Mouse (Mus musculus) left cerebral cortex, postnatal 14 days (tissue): ENCODE data around the gene Lst1. TPM values are rescaled to one million over a fixed set of nuclear protein-coding genes. Genes with fewer than 3 reads are reported as not detected.
A peak's percentile ranks its signal among the peaks of the same experiment; 100 is the strongest.

Experiments
- DNase-seq, 2 experiments: peaks; one replicate each; pipeline ENCODE4 v3.0.0; 2021 to 2022; ENCODE audit warnings: low spot score in 2 of 2, mixed read lengths in 1 of 2
- intact Hi-C: fragments of 180-260 bp; cut with DNase I; formaldehyde crosslinking; loops from one replicate; pipeline ENCODE4 v1.15.1; 2025
- total RNA-seq, 2 experiments: library from RNA; stranded (reverse); gene quantifications; 2 replicates each; pipeline ENCODE4 v1.2.3; 2021

The Lst1 gene
- total RNA-seq, 2 experiments from 2014 or later, result 5.8 to 7.8 TPM

DNA sequence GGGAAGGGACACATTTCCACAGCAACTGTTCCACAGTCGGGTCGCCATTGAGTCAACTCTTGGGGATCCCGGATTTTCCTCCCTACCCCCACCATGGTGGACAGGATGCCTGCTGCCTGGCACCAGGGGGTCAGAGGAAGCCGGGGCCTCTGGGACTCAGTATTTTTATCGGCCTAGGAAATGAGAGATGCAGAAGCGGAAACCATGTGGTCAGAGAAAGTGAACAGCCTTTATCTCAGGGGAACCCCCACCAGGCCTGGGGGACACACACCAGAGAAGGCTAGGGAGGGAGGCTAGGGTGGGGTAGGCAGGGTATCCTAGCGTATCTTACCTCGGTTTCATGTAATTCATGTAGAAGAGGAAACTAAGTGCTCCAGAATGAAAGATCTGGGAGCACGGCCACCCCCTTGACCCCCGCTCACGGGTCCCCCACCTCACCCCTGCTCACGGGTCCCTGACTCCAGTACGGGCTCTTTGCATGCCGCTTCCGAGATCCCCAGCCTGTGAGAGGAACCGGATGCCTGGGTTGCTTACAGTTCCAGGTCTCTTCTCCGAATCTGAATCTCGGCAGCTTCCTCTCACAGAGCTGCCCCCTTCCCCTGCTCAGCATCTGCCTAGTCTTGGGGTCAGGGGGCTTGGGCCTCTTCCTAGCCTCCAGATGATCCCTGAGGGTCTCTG lies 30.4 kb upstream of the Lst1 start:
- intact Hi-C loops, result no loop called here
- DNase-seq, result no peak

DNA sequence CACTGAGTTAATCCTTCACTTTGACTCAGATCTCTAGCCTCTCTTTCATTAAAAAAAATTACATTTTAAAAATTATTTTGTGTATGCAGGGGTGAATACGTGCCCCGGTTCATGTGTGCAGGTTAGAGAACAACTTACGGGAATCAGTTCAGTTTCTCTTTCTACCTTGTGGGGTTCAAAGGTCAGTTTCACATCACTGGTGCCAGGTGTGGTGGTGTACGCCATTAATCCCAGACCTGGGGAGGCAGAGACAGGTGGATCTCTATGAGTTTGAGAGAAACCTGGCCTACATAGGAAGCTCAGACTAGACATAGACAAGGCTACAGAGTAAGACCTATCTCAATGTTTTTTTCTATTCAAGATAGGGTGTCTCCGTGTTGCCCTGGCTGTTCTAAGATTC lies 24.8 kb upstream of the Lst1 start:
- intact Hi-C loops, result no loop called here
- no peak for DNase-seq

DNA sequence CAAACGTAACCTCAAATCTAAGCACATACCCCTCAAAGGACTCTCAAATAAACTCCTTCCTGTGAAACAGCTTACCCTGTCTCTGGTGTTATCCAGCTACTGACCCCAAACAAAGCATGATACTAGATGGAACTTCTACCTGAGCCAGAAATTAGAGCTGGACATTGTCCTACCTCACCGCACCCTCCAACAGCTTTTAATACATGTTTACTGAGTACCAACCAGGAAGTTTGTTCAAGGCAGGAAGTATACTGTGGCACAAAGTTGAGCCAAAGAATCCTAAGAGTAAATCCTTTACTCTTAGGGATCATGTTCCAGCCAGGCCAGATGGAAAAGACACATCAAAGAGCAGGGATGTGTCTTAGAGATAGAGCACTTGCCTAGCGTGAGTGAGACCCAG lies 22.4 kb upstream of the Lst1 start:
- intact Hi-C loops, result no loop called here
- no peak for DNase-seq

DNA sequence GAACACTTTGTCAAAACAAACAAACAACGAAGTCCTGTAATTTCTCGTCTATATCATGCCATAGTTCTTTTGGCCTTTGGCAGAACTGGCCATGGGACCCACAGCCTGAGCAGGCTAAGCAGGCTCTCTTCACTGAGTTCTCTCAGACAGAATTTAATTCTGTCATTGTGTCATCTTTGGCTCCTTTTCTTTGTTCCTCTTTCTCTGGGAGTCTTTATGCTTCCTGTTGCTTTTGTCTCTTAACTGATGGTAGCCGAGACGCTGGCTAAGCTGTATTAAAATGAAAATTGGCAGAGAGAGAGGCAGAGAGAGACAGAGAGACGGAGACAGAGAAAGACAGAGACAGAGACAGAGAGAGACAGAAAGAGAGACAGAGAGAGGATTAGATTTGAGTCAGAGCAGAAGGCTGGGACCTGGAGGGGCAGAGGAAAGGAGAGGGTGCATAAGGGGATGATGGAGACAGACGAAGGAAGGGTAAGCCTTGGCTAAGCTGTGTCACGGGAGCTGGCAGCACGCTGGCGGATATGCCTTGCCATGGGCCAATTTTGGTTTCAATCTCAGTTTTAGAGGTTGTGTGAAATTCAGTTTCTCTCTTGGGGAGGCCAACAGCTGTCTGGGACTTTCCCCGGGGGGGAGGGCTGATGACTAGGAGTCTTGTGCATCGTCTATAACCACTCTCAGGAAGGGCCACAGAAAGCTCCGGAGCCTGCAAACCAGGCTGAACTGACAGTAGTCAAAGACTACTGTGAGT lies 21.7 kb upstream of the Lst1 start:
- no peak for DNase-seq

DNA sequence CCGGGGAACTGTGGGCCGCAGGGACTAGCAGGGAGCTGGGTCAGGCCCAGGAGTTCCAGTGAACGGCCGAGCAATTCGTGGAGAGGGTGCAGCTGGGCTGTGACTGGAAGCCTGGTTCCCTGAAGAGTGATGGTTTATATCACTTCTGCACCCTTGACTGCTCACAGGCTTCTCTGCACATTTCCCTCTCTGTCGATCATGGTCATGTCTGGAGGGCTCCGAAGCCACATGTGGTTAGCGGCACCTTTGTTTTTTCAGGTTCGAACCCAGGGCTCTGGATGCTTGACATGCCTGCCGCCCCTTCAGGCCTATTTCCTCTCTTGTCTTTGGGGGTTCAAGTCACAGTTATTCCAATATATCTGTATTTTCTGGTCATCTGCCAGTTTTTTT lies 17.1 kb upstream of the Lst1 start:
- no peak for DNase-seq
- intact Hi-C loops, result no loop called here

More for the DNA sequence above, 21.7 kb upstream of the Lst1 start:
- intact Hi-C loops, result no loop called here

DNA sequence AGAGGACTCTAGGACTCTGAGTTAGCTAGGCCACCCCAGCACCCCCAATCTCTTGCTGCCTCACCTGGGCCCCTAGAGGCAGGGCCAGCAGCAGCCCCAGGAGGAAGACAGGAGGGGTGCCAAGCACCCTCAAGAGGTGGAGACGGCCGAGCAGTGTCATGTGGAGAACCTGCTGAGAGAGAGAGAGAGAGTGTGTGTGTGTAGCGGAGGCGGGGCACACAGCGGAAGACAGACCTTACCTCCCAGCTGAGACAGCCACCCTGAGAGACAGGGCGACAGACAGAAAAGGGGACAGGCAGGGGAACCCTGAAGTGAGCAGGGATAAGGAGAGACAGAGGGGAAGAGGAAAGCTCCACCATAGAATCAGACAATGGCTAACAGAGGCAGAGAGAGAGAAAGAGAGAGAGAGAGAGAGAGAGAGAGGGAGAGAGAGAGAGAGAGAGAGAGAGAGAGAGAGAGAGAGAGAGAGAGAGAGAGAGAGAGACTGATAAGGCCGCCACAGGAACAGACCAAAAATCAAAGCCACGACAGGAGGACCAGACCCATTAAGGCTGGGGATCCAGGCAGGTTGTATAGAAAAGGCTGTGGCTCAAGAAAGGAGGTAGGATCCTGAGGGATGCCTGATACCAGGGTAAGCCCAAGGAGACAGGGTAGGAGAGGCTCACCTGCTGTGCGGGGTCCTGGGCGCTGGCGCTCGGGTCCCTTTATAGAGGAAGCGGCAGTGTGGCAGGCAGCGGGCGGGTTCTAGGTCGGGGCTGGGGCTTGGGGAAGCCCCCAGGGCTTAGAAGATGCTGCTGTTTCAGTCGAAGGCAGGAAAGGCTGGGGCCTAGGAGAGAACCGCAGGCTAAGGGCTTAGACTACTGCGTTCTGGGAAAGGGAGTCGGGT lies 16.5 kb upstream of the Lst1 start, which contains the start of gene Lta:
Gene Lta (minus strand): TSS at position 858 of the 886 bp plus-strand sequence.
- DNase-seq, result no peak
- intact Hi-C loops, result loop anchor here (1.0 kb wide), 1 partner anchor 23 kb away; no protein-coding TSS in a partner anchor

DNA sequence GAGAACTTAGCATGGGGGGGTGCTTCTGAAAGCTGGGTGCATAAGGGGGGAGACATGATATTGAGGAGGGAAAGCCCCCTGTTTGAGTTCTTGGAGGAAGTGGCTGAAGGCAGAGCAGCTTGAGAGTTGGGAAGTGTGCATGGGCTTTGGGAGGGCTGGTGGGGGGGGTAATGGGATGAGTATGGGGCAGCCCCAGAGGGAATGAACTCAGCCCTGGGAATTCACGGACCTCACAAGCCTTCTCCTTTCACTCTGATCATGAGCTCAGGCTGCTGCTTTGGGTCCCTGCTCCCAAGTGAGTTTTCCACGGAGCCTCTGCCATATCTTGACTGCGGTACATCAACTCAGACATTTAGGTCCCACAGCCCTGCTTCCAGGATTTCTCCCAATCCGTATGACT lies 14.2 kb upstream of the Lst1 start:
- intact Hi-C loops, result no loop called here
- DNase-seq, result no peak

DNA sequence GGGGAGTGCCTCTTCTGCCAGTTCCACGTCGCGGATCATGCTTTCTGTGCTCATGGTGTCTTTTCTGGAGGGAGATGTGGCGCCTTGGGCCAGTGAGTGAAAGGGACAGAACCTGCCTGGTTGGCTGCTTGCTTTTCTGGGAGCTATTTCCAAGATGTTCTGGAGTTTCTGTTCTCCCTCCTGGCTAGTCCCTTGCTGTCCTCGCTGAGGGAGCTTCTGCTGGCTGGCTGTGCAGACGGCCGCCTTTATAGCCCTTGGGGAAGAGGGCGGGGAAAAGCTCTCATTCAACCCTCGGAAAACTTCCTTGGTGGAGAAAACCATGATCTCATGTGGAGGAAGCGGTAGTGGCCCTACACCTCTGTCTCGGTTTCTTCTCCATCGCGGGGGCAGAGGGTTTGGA lies 13.5 kb upstream of the Lst1 start, which contains the start of gene Tnf:
Gene Tnf (minus strand): TSS at position 221 of the 400 bp plus-strand sequence.
- DNase-seq, result peak in 1 of 2 experiments; percentile 35

DNA sequence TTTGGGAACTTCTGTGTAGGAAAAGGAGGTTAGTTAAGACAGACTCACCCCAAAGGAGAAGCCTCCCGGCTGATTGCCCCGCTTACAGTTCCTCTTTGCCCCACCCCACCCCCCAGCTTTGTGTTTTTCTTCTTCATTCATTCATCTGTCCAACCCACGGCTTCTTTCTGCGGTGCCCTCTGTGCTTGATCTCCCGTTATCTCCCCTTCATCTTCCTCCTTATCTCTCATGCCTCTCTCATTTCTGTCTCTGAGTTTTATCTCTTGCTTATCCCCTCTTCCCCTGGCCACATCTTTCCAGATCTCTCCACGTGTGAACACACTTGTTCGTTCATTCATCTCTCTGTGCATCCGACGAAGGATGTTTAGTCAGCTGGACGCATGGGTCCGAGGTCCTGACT lies 12.9 kb upstream of the Lst1 start:
- no peak for DNase-seq
- intact Hi-C loops, result no loop called here

More for the DNA sequence above, 13.5 kb upstream of the Lst1 start, which contains the start of gene Tnf:
- intact Hi-C loops, result no loop called here

DNA sequence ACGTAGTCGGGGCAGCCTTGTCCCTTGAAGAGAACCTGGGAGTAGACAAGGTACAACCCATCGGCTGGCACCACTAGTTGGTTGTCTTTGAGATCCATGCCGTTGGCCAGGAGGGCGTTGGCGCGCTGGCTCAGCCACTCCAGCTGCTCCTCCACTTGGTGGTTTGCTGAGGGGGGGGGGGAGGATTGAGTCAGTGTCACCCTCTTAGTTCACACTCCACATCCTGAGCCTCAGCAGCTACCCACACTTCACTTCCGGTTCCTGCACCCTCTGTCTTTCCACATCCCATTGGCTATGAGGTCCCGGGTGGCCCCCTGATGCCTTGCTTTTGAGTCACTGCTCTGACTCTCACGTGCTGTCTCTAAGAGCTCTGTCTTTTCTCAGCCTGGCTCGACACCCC lies 12.2 kb upstream of the Lst1 start:
- no peak for DNase-seq

DNA sequence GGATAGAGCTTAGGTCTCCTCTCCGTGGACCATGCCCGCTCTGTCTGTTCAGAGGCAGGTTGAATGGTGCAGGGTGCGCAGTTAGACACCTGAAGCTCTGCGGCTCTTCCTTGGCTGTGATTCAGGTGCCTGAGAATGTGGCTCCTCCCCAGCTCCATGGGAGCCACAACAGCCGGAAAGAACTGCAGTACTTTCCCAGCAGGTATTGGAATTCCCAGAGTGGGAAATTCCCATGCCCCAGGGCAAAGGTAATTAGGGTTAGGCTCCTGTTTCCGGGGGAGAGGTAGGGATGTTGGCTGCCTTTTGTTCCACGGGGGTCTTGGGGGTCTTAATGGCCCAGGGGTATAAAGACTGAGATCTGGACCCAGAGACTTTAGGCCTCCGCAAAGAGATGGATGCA lies 10.7 kb upstream of the Lst1 start:
- intact Hi-C loops, result no loop called here

More for the DNA sequence above, 12.2 kb upstream of the Lst1 start:
- intact Hi-C loops, result no loop called here

DNA sequence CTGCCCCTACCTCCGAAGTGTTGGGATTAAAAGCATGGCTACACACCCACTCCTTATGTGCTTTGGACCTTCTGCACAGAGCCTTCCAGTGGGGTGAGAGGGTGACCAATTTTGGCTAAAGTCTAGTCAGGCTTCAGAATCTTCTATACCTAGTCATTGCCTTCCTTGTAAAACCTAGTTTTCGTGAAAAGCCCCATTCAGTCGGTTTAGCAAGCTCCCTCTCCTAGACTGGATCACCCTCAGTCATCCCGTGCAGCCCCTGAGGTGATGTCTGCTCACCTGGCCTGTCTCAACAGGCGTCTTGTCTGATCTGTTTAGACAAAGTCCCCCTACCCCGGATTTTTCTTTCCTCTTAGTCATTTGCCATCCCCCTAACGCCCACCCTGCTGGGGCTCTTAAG lies 9.8 kb upstream of the Lst1 start:
- DNase-seq, result no peak
- intact Hi-C loops, result no loop called here

More for the DNA sequence above, 10.7 kb upstream of the Lst1 start:
- no peak for DNase-seq

DNA sequence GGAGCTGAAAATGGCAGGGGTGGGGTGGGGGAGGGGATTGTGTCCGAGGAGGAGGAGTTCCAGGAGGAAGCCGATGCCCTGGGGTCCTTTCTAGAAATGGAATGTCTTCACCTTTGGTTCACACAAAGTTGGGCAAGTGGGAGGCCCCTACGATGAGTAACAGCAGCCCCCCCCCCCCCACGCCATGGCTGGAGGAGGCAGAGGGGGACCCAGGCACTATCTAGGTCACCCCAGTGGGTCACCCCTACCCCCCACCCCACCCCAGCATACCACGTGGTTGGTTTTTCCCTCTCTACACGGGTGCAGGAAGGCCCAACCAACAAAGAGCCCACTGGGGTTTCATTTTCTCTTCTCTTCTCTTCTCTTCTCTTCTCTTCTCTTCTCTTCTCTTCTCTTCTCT lies 8.9 kb upstream of the Lst1 start:
- no peak for DNase-seq
- intact Hi-C loops, result no loop called here

DNA sequence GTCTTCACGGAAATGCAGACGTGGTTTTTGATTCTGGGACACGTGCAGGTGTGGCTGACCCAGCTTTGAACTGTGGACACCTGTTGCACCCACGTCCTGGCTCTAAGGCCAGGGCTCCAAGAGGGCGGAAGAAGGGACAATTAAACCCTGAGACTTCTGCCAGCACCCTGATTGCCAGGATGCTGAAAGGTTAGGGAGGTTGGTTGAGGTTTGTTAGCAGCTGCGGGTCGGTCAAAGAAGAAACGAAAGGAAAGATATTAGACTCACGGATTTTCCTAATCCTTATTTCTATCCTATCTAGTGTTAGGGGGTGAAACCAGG lies 8.0 kb upstream of the Lst1 start:
- intact Hi-C loops, result no loop called here
- no peak for DNase-seq

DNA sequence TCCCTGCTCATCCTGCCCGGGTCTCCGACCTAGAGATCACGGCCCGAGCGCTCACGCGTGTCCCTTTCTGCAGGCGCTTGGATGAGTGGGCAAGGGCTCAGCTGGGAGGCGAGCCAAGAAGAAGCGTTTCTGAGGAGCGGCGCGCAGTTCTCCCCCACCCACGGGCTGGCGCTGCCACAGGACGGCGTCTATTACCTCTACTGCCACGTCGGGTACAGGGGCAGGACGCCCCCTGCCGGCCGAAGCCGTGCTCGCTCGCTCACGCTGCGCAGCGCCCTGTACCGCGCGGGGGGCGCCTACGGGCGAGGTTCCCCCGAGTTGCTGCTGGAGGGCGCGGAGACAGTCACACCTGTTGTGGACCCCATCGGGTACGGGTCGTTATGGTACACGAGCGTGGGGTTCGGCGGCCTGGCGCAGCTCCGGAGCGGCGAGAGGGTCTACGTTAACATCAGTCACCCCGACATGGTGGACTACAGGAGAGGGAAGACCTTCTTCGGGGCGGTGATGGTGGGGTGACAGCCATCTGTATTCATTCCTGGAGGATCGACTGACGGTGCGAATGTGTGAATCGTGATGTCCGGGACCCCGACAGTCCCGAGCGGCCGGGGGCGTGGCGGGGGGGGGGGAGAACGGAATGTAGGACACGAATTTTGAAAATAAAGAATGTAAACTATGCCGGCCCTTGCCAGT lies 7.5 kb upstream of the Lst1 start:
- intact Hi-C loops, result no loop called here
- DNase-seq, result peak; percentile 85 to 94

DNA sequence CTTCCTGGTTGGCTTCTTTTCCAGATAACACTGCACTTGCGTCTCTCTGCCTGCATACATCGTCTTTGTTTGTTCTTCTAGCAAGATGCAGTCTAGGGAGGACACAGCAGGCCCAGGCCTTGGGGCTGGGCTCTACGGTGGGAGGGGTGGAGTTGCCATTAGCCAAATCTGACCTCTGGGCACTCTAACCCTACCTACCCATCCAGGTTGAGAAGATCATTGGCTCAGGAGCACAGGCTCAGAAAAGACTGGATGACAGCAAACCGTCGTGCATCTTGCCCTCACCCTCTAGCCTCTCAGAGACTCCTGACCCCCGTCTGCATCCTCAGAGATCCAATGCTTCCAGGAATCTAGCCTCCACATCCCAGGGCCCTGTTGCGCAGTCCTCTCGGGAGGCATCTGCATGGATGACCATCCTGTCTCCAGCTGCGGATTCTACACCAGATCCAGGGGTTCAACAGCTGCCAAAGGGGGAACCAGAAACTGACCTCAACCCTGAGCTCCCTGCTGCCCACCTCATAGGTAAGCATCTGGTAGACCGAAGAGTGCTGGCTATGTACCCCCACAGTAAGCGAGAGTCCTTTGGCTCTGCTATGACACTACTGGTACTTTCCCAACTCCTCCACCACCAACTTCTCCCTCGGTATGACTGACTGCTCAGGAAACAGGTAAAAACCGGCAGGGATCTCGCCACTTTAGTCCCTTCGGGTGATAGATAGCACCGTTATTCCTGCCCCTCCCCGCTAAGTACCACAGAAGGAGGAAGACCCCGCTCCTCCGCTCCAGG lies 6.8 kb upstream of the Lst1 start:
- intact Hi-C loops, result no loop called here
- no peak for DNase-seq

DNA sequence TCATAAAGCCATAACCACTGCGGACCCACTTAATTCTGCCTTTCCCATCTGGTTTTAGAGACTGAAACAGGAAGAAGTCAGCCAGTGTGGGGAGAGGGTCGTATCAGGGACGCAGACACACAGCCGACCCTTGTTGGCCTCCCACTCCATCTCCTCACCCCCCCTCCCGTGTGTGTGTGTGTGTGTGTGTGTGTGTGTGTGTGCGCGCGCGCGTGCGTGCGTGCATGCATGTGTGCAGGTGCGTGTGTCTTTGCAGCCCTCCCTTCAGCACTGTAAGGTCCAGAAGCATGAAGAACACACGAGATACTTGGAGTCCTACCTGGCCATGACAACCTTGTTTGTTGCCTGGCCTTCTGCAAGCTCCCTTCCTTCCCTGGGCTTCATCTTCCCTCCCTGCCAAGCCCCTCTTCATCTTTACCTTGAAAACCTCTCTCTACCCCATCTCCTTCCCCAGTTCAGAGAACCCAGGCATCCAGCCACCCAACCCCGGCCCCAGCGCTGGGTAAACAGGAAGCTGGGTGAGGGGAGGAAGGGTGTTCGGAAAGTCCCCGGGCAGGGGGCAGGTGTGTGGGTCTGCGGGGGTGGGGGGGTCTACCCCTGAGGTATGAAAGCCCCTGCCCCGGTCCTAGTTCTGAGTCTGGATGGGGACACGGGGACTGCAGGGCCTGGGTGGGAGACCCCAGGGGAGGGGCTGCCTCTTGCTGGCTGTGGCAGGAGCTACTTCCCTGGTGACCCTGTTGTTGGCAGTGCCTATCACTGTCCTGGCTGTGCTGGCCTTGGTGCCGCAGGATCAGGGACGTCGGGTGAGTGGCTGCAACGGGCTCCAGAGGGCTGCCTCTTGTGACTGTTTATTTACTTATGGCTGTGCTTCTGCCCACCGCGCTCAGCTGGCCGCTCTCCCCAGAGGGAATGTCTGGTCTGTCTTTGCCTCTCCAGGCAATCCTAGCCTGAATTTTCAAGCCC lies 5.9 kb upstream of the Lst1 start, which contains the start of gene Ltb:
Gene Ltb (plus strand): TSS at position 559 of the 963 bp plus-strand sequence.
- no peak for DNase-seq
- intact Hi-C loops, result no loop called here

DNA sequence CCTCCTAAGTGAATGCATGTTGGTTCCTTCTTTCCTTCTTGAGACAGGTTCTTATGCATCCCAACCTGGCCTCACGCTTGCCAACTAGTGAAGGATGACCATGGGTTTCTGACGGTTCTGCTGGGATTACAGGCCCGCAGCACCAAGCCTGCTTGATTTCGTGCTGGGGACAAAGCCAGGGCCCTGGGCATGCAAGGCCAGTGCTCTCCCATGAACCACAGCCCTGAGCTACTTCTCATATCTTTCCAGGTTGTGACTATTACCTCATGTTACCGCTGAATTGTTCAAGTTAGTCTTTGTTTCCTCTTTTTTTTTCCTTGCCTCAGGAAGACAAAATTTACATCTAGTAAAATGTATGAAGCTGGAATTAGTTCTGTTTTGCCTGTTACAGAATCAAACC lies 4.7 kb upstream of the Lst1 start:
- intact Hi-C loops, result no loop called here
- DNase-seq, result no peak
